Mouse (Mus musculus) c-Kit-negative CD71-positive TER-119-positive erythroid progenitor cells, embryonic 14.5 days (primary cell): ENCODE data around the gene Usb1.
A peak's percentile ranks its signal among the peaks of the same experiment; 100 is the strongest.

ENCODE experiments used
- DNase-seq: peaks from one replicate; pipeline ENCODE4 v3.0.0-alpha.2; 2013; ENCODE audit warnings: low read depth, low spot score

The Usb1 gene

DNA sequence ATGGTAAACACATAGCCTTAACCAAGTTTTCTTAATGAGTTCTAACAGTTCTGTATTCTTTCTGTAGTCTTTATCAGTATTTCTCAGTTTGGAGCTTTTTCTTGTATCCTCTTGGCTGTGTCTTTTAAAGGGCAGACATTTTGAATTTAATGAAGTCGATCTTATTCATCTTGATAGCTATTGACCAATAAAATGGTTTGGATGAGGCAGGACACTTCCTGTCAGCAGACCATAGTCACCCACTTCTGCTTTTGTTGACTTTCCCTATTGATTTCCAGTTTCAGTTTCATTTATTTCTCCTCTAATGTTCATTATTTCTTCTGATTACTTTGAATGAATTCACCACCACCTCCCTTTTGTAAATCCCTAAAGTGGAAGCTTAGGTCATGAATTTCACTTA is 3.6 kb downstream of the Usb1 start:
- DNase-seq = no peak

DNA sequence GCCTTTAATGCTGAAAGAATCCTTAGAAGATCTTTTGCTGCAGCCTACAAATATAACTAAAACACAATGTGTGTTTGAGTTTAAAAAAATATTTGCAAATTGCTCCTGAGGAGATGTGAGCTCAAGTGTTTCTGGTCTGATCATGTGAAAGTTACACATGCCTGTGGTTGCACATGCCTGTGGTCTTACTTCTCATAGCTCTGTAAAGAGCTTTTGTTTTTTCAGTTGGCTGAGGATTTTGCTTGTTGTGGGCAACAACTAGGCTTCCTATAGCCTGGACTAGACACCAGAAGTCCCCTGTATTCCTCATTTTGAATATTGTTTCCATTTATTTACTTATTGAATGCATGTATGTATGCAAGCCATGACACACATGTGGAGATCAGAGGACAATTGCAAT is 4.3 kb downstream of the Usb1 start:
- DNase-seq = no peak

DNA sequence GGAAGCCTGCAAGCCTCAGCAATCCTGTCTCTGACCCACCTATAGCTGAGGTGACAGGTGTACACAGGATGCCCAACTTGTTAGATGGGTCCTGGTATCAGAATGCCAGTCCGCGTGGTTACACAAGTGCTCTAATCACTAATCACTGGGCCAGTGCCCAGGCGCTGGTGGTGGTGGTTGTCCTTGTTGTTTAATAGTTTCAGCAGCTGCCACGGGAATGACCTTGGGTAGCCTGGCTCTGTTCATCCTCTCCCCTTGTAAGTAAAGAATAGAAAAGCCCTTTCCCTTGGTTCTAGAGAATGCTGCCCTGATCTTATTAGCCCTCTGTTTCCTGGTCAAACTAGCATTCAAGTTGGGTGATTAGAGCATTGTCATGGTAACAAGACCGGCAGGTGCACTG is 9.6 kb downstream of the Usb1 start:
- DNase-seq = no peak

DNA sequence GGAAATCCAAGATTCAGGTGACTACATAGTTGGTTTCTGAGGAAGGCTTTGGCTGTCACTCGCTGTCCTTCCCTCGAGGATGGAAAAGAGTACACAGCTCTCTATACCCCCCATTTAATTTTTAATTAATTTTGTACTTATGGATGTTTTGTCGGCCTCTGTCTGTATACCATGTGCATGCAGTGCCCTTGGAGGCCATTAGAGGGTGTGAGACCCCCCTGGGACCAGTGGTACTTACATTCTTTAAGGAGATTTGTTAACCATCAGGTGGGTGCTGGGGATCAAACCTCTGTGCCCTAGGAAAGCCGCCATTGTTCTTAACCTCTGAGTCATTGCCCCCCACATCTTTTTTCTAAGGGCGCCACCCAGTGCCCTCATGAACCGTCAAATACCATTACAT is 12.6 kb downstream of the Usb1 start:
- DNase-seq = no peak

DNA sequence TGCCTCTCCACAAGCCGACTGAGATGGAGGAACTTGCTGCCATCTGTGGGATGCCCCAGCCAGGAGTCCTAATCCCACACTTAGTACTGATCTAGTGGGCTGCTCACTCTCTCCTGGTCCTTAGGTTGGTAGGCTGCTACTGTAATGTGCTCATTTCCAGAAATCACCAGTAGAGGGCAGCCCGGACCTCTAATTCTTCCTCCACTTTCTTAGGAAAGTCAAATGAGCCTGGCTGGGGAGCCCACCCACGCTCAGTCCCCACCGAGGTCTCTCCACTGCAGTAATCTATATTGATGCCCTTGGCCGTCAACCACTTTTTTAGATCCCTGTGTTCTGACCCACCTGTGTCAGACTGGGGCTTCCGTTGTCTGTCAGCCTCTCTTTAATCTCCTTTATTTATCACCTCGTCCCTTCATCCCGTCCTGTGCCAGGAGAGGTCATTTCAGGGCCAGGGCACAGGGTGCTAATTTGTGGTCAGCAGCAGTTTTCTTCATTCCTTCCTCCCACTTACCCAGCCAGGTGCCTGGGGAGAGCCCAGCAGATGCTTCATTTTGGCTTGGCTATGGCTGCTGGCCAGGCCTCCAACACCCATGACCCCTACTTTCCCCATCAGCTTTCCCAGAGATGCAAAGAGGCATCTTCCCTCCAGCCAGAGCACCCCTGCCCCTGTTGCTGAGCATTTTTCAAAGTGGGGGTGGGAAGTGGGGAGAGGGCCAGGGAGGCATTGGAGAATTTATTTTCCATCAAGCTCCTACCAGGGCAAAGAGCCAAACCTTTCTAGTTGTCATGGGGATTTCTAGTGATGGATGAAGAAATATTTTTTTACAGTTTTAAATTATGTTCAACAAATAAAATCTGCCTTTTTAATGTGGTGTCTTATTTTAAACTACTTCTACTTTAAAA is 14.8 kb downstream of the Usb1 start:
- DNase-seq = peak; percentile 22

DNA sequence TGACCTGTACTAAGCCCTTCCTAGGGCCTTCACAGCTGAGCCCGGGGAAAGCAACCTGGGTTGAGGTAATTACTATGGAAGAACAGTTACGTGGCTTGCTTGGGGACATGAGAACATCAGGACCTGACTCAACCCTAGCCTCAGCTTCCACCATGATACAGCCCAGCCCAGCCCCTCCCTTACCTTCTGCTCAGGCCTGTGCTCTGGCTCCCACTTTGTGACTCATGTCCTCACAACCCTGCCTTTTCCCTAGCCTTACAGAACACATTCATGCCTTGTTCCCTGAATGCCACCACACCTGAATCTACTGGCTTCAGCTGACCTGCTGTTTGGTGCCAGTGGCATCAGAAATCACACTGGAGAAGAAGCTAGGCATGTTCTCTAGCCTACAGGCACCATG is 16.3 kb downstream of the Usb1 start:
- DNase-seq = no peak

DNA sequence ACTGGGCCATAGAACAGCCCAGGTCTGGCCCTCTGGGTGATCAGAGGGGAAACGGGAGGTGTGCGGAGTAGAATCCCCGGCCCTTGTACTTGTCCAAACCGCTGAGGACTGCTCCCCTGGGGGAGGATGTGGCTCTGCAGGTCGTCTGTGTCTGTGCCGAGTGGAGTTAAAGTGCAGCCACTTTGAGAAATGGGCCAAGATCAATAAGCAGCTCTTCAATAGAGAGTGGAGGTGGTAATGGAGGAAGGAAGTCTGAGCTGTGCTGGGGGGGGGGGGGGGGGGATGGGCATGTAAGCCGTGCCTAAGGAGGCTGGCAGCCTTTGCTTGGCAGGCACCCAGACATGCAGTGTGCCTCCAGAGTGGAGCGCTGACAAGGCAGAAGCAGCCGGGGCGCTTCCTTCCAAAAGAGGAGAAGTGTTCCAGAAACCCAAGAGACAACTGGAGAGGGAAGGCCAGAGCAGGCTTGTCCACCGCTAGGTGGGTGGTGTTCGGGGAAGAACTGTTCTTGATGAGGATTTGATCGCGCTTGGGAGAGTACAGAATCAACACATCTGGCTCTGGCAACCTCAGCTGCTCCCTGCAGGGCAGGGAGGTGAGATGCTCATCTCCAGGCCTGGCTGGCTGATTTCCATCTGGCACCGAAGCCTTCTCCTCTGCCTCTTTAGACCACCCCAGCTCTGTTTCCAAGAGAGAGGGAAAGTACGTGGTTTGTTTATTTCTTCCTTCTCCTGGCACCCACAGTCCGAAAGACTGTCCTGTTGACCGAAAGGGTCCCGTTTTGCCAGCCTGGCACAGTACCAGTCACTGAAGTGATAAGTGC is 16.9 kb downstream of the Usb1 start:
- DNase-seq = no peak

DNA sequence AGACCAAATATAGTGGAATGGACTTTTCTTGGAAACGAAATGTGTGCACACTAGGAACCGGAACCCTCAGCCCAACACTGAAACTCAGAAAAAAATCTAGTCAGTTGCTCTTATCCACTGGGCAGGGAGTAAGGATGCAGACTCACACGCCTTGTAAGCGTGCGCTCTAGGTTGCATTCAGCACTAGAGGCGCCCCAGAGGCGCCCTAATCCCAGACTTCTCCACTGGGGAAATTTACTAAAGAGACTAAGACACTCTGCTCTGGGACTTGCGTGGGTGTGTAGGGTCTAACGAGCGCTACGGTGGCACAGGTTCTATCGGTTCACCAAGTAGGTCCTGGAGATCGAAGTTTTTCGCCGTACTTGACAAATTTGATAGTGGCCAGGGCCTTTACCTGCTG is 19.4 kb downstream of the Usb1 start:
- DNase-seq = no peak

DNA sequence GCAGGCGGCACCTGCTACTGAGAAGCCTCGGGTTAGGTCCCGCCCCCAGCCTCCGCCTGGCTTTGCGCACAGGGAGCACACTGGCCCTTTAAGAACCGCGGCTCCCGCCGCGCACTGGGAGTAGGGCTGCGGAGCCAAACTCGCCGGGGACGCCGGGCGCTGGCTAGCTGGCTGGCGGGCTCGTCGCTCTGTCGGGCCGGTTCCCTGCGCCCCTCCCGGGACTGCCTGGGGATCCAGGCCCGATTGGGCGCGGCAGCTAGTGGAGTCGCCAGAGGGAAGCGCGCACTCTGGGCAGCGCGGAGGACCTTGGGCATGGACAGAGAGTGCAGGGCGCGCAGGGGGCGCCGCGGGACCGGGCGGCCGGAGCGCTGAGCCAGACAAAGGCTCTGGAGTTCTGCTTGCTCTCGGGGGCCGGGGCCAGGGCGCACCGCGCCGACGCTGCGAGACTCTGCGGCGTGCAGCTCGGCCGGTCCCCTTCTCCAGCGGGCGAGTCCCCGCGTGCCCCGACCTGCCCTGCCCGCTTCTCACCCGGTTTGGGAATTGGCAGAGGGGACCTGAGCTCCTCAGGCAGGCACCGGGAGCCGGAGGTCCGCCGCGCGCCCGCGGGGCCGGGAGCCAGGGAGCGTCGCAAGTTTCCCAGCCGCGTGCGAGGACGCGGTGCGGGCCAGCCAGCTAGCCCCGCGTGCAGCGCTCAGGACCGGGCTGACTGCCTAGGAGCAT is 20.2 kb downstream of the Usb1 start, which contains the start of gene Mmp15:
Gene Mmp15 (plus strand): TSS at position 118 of the 720 bp plus-strand sequence.
- DNase-seq = no peak

DNA sequence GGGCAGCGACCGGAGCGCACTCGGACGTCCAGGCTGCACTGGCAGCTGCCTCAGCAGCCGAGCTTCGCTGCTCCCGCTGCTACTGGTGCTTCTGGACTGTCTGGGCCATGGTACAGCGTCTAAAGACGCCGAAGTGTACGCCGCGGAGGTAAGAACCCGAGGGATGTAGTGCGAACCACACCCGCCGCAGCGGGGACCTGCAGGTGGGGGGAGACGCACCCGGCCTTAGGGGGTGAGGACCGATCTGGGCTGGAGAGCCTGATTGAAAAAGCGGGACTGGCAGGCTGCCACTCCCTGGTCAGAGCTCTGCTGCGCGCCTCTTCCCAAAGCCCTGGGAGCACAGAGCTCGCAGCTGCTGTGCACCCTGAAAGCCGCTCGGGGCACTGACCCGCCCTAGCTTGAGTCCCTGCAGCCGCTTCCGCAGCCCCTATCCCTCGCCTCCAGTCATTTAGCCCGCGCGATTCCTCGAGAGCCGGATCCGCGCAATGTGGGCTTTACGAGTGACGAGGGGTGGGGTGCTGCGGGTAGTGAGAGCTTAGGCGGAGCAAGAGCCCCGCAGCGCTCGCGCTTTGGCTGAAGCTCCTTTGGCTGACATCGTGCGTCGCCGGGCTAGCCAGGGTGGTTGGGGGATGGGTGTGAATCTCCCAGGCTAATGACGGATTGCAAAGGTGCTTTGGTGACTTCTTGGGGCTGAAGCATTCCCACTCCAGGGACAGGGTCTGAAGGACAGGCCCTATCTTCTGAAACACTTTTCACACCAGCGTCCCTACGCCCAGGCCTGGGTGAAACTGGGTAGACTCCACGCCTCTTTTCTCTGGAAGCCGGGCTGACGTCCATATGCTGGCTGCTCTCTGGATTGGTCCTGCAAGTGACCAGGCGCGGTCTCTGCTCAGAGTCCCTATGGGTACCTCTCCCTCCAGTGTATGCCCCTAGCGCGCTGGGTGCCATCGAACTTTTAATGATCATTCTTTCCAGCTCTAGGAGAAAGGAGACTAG is 21.1 kb downstream of the Usb1 start:
- no peak for DNase-seq

DNA sequence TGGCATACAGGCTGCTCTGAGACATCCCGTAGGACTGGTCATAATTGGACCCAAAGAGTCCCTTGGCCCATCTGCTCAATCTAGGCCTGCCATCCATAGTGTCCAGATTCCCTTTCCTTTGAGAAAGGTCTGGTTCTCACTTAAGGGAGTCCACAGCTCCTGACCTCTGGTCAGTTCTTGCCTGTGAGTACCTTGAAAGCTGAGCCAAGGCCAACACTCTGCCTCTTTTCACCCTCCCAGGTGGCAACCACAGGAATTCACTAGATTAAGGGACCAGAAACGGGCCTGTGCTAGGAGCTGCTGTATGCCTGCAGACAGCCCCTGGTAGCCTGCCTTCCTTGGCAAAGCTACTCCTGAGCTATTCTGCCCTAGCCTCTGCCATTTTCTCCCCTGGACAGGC is 22.5 kb downstream of the Usb1 start:
- no peak for DNase-seq

DNA sequence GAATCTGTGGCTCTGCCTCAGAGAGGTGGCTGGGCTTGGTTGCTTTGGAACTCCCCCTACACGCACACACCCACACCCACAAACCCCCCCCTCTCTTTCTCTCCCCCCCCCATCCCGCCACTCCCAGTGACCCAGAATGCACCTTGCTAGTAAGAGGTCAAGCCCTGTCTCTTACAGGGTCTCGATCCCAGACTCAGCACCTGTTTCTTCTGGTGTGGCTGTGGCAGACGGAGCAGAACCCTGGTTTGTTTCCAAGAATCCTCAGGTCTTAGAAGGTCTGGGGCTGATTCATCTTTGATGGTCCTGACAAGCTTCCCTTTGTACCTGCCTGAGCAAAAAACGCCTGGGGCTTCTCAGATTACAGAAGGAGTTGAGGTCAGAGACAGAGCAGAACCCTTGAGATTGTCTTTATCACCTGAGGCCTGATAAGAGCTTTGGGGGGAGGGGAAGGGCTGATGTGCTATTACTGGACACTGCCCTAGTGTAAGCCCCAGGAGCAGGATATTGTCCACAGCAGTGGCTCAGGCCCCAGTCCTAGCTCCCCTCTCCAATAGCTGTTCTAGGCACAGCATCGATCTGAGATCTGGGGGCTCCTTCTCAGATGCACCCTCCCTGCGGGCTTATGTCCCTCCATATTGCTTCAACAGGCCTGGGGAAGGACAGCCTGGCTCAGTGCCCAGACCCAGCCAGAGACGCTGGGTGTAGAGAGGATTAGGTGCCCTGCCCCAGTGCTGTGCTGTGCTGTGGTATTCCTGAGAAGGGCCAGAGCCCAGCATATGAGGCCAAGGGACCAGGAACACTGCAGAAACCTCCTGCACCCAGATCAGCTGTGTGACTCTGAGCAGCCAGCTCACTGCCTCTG is 26.7 kb downstream of the Usb1 start:
- DNase-seq = no peak

DNA sequence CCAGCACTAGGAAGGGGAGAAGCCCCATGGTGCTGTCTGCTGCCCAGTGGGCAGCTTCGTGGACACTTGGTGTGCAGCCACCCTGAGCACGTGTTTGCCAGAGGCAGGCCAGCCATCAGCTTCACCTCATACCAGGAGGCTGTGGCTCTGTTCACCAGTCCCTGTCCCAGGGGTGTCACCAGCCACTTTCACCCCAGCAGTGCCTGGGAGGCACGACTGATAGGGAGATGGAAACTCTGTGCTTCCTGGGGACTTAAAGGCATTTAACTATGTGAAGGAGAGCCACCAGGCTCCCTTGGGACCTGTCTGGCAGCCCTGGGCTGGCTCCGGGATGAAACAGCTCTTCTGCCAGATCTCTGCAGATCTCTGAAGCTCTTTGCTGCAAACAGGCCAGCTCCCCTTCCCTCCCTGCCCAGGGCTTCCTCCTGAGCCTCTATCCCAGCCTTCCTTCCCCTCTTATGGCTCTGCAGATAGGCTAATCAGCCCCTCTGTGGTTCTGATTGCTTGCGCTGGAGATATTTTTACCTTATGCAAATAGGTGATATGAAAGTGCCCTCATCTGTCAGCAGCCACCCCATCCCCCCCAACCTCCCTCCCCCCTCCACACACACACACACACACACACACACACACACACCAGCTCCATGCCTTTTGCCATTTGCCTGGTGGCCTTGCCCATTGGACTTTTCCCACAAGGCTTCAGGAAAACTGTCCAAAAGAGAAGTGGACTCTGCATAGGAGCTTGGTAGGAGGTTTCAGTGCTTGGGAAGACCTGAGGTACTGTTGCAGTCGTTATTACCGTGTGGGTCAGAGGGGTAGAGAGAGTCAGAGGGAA is 28.3 kb downstream of the Usb1 start:
- no peak for DNase-seq

DNA sequence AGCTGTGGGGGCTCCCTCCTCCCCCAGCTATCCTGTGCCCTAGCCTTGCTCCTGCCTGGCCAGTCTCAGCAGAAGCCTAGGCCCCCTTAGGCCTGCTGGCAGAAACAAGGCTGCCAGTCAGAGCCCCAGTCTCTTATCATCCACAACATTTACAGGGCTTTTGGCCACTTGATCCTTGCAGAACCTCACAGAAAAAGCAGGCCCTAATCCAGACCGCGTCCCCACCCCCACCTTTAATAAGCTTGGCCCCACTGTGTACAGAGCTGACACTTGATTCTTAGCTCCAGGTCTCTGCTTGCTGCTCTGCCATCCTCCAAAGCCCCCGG is 28.9 kb downstream of the Usb1 start:
- no peak for DNase-seq

DNA sequence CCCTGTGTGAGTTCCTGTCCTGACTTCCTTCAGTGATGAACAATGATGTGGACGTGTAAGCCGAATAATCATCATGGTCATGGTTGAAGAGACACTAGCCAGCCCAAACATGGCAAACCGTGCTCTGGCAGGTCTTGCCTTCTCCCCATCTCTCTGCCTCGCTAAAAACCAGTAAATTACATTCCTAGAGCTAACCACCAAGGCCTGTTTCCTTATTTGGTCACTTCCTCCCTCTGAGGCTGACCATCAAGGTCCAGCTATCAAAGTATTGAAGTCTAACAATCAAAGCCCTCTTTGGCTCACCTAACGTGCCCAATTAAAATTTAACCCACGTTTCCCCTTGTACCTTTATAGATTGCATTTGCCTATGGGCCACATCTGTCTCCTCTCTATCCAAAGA is 30.2 kb downstream of the Usb1 start:
- no peak for DNase-seq

DNA sequence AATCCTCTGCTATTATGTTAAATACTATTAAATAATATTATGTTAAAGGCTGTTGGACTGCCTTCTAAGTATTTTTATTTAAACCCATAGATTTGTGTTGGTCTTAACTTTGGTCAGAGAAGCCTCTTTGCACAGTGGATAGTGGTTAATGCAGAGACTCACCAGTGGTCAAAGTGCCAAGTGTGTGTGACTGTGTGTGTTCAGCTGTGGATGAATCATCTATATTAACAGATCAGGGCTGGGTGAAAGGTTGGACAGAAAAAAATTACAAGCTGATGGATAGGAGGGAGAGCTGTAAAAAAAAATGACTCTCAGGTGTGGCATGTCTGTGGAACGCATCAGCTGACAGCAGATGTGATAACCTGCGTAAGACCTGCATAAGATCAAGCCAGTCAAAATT is 31.8 kb downstream of the Usb1 start:
- no peak for DNase-seq

DNA sequence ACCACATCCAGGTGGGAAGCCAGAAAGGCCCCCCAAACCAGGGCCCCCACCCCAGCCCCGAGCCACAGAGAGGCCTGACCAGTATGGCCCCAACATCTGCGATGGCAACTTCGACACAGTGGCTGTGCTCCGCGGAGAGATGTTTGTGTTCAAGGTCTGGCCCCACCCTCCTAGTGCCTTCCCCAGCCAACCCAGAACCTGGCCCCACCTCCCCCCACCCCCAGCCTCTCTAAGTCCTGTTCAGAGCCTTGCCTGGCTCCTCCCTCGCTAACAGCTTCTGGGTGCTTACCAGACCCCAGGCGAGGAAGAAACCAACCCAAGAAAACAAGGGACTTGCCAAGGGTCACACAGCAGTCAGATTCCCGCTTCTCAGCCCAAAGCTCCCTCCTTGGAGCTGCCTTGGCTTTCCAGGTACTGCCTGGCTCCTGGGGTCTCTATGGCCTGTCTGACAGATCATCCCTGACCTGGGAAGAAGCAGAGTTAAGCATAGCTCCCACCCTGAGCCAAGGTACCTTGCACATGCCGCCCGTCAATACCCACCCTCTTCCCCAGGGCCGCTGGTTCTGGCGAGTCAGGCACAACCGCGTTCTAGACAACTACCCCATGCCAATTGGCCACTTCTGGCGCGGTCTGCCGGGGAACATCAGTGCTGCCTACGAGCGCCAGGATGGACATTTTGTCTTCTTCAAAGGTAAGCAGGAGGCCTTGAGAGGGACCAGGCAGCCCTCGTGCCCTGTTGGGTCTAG is 37.7 kb downstream of the Usb1 start:
- no peak for DNase-seq

DNA sequence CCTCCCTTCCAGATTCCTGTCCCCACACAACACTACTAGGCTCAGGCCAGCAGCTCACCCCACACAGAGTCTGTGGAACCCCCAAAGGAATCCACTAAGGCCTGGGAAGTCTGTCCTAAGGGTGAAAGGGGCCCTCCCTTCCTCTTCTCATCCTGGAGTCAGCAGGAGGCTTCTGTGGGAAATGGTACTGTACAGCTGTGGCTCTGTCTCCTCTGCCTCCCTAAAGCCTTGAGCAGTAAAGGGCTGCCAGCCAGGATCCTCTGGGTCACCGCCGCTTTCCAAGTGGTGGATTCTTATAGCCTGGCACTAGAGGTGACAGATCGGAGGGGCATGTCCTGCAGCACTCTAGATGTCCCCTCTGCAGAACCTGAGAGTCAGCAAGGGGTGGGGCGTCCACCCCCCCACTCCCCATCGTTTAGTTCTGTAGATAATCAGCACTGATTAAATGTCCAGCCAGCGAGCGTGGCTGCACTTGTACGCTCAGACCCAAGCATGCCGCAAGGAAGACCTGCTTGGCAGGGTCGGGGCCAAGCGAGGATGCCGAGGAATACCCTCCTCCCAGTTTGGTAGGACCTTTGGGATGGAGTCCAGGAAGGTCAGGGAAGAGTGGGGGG is 41.4 kb downstream of the Usb1 start:
- DNase-seq = no peak
